Mouse (Mus musculus) midbrain, embryonic 11.5 days (tissue): Measurements from ENCODE around the gene Bmp6. TPM values are rescaled to one million over a fixed set of nuclear protein-coding genes. Genes with fewer than 3 reads are reported as not detected.

Experiments
- ATAC-seq: fragments of 200-750 bp; cut with Nextera tagmentation; 2 replicates; pipeline ENCODE4 v1.8.0; 2017; ENCODE audit warnings: moderate TSS enrichment, moderate library complexity; ENCODE audit not compliant: low FRiP score
- DNase-seq: peaks from one replicate; pipeline ENCODE4 v3.0.0; 2015; ENCODE audit warnings: low spot score; ENCODE audit errors: missing footprints
- H3K27ac ChIP-seq: fragments of 300-500 bp; sonication (generic); 2 replicates; pipeline ENCODE4 v1.5.1; 2014; ENCODE audit warnings: low read depth, low read length
- H3K27me3 ChIP-seq: fragments of 300-500 bp; sonication (generic); 2 replicates; pipeline ENCODE4 v1.6.1; 2014; ENCODE audit warnings: mild to moderate bottlenecking, low read length, moderate library complexity, mixed read lengths; ENCODE audit not compliant: control insufficient read depth, insufficient read depth
- H3K36me3 ChIP-seq: fragments of 300-500 bp; sonication (generic); 2 replicates; pipeline ENCODE4 v1.6.1; 2014; ENCODE audit warnings: mild to moderate bottlenecking, low read length, moderate library complexity, mixed read lengths; ENCODE audit not compliant: control insufficient read depth, insufficient read depth
- H3K4me1 ChIP-seq: fragments of 300-500 bp; sonication (generic); 2 replicates; pipeline ENCODE4 v1.6.1; 2014; ENCODE audit warnings: low read length; ENCODE audit not compliant: control insufficient read depth, insufficient read depth
- H3K4me2 ChIP-seq: fragments of 300-500 bp; sonication (generic); 2 replicates; pipeline ENCODE4 v1.6.1; 2014; ENCODE audit warnings: mild to moderate bottlenecking, moderate library complexity
- H3K4me3 ChIP-seq: fragments of 300-500 bp; sonication (generic); 2 replicates; pipeline ENCODE4 v1.5.1; 2014; ENCODE audit warnings: low read depth, low read length
- H3K9ac ChIP-seq: fragments of 300-500 bp; sonication (generic); 2 replicates; pipeline ENCODE4 v1.6.1; 2014; ENCODE audit warnings: low read length
- H3K9me3 ChIP-seq: fragments of 300-500 bp; sonication (generic); 2 replicates; pipeline ENCODE4 v1.6.1; 2016; ENCODE audit warnings: low read length; ENCODE audit not compliant: control insufficient read depth
- WGBS: fragments of 180-500 bp; shearing (Covaris S2); extraction: QIAGEN DNeasy Blood & Tissue Kit; methylation state at CpG from one replicate; pipeline ENCODE4 v1.1.7; 2014; 5-methylcytosine and 5-hydroxymethylcytosine counted together
- polyA plus RNA-seq: library from polyadenylated mRNA; unstranded; fragments of >200 nt; fragmentation: Nextera tagmentation; extraction: Ambion mirVana; gene quantifications from 2 replicates; pipeline ENCODE4 v1.2.1, GENCODE M21; 2014

Bmp6 gene
- polyA plus RNA-seq, 1 experiment from 2014 or later: 3.0 TPM

DNA sequence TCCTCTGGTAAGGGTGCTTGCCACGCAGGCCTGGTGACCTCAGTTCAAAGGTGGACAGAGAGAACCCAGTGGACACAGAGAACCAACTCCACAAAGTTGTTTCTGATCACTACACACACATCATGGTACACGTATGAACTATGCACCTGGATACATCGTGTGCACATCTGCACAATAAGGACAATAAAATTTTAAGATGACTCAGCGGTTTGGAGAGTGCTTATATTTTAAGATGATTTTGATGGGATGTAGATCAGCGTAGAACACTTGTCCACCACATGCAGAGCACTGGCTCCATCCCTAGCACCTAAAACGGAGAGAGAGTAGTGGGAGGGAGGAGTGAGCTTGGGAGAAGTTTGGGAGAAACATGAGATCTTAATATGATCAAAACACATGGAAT lies 128.6 kb downstream of the Bmp6 start:
- H3K27me3 ChIP-seq: no peaks in the 10 kb centered on the region
- 91% methylated on average over 6 of the region's 6 CpGs for WGBS
- peaks cover 3% of the 10 kb centered on the region; the same call in 1 of the 2 replicates for H3K4me1 ChIP-seq
- no peak overlapping the region for H3K4me2 ChIP-seq
- no peak for ATAC-seq
- no peak overlapping the region for H3K9ac ChIP-seq
- no peak for DNase-seq
- no peaks in the 10 kb centered on the region for H3K36me3 ChIP-seq
- H3K9me3 ChIP-seq: no peaks in the 10 kb centered on the region
- H3K27ac ChIP-seq: no peak overlapping the region
- H3K4me3 ChIP-seq: no peak overlapping the region

DNA sequence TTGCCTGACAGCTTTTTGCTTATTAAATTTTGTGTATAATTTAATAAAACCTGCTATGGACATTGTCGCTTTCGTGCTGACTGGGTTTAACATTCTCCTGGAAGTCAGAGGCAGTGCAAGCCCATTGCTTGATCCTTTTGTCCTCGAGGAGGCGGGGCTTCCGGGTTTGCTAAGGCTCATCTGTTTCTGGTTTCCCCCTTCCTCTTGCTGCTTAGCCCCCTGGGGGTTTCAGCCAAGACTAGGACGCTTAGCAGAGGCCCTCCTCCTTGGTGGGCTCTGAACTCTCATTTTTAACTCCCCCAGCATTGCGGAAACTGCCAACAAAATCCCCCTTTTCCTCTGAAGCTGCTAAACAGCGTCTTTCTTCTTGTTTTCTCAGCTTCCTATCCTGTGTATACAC lies 132.0 kb downstream of the Bmp6 start:
- Histone ChIP-seq H3K4me3 (no peak overlapping the region), H3K9ac (no peak overlapping the region), H3K4me1 (peaks cover 3% of the 10 kb centered on the region; the same call in 1 of the 2 replicates), H3K36me3 (no peaks in the 10 kb centered on the region), H3K9me3 (no peaks in the 10 kb centered on the region), H3K27me3 (no peaks in the 10 kb centered on the region), H3K27ac (no peak overlapping the region), H3K4me2 (no peak overlapping the region)
- DNase-seq (peak; percentile 86), ATAC-seq (no peak)
- WGBS: 26% methylated on average over 8 of the region's 8 CpGs

DNA sequence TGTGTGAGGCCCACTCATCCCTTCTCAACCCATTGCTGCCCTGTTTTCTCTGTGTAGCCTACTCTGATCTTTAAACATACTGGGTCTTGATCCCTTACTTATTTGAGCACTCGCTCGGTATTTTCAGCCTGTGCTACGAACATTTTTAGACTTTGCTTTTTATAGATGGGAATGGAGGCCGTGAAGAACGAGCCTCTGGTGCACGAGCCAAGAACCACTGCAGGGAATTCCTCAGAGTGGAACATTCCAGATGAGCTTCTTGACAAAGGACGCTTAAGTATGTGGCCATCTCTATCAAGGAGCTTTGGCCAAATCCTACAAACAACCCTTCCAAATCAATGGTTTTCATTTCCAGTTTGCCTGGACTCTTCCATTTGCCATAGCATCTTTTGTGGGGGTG lies 136.1 kb downstream of the Bmp6 start:
- Histone ChIP-seq H3K27ac (no peak overlapping the region), H3K9me3 (no peaks in the 10 kb centered on the region), H3K27me3 (no peaks in the 10 kb centered on the region), H3K4me1 (peaks cover 3% of the 10 kb centered on the region; the same call in 1 of the 2 replicates), H3K36me3 (no peaks in the 10 kb centered on the region), H3K4me2 (no peak overlapping the region), H3K9ac (no peak overlapping the region), H3K4me3 (no peak overlapping the region)
- 93% methylated on average over 7 of the region's 7 CpGs for WGBS
- no peak for DNase-seq
- ATAC-seq: no peak

DNA sequence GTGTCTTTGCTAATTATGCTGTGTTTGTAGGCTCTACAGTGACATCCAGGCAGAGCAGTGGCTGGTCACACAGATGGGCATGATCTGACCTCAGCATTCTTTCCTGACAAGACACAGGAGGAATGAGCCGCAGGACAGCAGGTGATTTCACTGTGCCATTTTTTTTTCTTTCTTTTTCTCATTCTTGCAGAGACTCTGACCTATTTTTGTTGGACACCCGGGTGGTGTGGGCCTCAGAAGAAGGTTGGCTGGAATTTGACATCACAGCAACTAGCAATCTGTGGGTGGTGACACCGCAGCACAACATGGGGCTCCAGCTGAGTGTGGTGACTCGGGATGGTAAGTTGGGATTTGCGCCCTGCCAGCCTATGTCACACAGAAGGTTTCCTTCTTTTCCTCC lies 139.8 kb downstream of the Bmp6 start:
- 84% methylated on average over 5 of the region's 5 CpGs for WGBS
- no peak for ATAC-seq
- H3K36me3 ChIP-seq: no peaks in the 10 kb centered on the region

DNA sequence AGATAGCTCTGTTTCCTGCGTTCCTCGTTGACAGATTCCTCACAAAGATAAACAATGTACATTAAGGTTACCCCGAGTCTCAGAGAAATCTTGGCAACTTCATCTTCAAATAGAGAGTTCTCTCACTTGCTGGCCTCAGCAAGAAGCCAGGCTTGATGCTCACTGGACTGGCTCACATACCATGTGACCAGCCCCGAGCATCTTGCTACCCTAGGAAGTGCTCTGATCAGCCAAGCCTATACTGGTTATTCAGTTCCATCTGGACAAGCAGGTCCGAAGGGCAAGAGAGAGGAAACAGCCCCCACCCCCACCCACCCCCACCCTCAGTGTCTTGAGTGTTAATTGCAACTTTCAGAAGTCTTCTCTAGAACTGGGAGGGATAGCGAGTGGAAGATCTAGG lies 141.9 kb downstream of the Bmp6 start:
- Histone ChIP-seq H3K27ac (no peak overlapping the region), H3K4me3 (no peak overlapping the region), H3K27me3 (no peaks in the 10 kb centered on the region), H3K4me1 (no peaks in the 10 kb centered on the region), H3K36me3 (no peaks in the 10 kb centered on the region), H3K9me3 (no peaks in the 10 kb centered on the region), H3K9ac (no peak overlapping the region), H3K4me2 (no peak overlapping the region)
- 87% methylated on average over 6 of the region's 6 CpGs for WGBS
- no peak for ATAC-seq
- no peak for DNase-seq

More for the DNA sequence above, 139.8 kb downstream of the Bmp6 start:
- H3K4me1 ChIP-seq: no peaks in the 10 kb centered on the region
- H3K9ac ChIP-seq: no peak overlapping the region
- no peak overlapping the region for H3K4me2 ChIP-seq
- no peak overlapping the region for H3K27ac ChIP-seq
- no peak for DNase-seq
- H3K4me3 ChIP-seq: no peak overlapping the region
- no peaks in the 10 kb centered on the region for H3K27me3 ChIP-seq
- no peaks in the 10 kb centered on the region for H3K9me3 ChIP-seq

DNA sequence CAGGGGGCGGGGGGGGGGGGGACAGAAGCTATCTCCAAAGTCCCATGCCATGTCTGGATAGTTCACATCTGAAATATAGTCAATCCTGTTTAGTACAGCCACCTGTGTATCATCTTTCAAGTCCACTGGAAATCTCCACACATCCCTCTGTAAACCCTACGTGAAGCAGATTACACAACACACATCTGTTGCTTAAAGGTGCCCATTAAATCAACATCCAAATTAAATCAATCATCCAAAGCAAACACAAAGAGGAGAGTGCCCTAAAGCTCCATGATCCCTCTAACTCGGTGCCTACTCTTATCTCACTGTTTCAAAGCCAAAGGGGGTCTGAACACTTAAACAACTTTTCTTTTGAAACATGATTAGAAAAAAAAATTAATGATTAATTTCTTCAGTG lies 151.8 kb downstream of the Bmp6 start:
- H3K4me2 ChIP-seq: no peak overlapping the region
- no peaks in the 10 kb centered on the region for H3K9me3 ChIP-seq
- no peaks in the 10 kb centered on the region for H3K4me1 ChIP-seq
- no peak for ATAC-seq
- H3K4me3 ChIP-seq: no peak overlapping the region
- DNase-seq: no peak
- H3K27ac ChIP-seq: no peak overlapping the region
- peaks cover 2% of the 10 kb centered on the region; the same call in 1 of the 2 replicates for H3K36me3 ChIP-seq
- H3K27me3 ChIP-seq: no peaks in the 10 kb centered on the region
- no peak overlapping the region for H3K9ac ChIP-seq
- 68% methylated on average over 3 of the region's 3 CpGs for WGBS

DNA sequence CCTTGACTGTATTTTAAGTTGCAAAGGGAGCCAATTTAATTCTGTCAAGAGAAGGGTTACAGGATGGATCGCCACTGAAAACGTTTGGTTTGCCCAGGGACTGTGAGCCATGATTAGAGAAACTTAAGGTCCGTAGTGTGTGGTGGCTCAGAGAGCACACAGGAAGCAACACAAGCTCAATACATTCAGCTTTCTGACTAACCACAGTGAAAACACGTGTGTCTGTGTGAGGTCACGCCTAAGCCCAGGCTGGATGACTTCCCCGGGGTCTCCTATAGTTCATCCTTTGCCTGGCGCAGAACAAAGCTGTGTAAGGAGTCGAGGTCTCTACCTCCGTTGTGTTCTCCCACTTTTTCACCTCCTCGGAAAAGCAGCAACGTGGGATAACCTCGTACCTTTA lies 156.4 kb downstream of the Bmp6 start:
- WGBS: 91% methylated on average over 12 of the region's 12 CpGs
- DNase-seq: no peak
- no peak overlapping the region for H3K27ac ChIP-seq
- H3K9ac ChIP-seq: no peak overlapping the region
- no peaks in the 10 kb centered on the region for H3K4me1 ChIP-seq
- no peaks in the 10 kb centered on the region for H3K9me3 ChIP-seq
- ATAC-seq: no peak
- H3K27me3 ChIP-seq: no peaks in the 10 kb centered on the region
- no peak overlapping the region for H3K4me2 ChIP-seq
- H3K36me3 ChIP-seq: peaks cover 9% of the 10 kb centered on the region
- no peak overlapping the region for H3K4me3 ChIP-seq

DNA sequence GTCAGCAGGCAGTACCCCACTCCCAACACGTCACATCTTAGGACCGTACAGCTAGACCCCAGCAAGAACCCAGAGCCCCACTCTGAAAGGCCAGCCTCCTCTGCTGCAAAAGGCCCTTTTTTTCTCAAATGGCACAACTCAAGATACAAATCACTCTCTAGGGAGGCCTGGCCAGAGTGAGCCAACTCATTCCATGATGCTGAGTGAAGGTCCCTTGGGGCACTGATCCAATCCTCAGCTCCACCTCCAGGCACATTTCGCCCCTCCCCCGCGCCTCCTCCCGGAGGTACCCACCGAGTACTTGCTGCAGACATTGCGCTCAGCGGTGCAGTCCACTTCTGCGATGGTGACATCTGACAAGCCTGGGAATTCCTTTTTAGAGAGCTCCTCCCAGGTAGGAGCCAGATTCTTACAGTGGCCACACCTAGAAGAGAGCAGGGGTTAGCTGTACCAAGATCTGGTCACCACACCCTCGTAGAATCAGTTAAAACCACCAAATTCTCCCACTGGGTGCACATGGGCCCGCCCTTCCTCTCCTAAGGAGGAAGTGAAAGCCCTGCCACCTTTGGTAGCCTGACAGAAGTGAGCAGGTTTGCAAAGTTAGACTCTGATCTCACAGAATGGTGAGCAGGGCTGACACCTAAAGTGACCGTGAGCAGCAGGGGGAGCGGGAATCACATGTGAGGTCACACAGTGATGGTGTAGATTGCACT lies 158.4 kb downstream of the Bmp6 start:
- no peak overlapping the region for H3K4me2 ChIP-seq
- H3K9ac ChIP-seq: no peak overlapping the region
- H3K27me3 ChIP-seq: no peaks in the 10 kb centered on the region
- no peak for ATAC-seq
- no peak for DNase-seq
- WGBS: 92% methylated on average over 14 of the region's 14 CpGs
- no peak overlapping the region for H3K4me3 ChIP-seq
- H3K27ac ChIP-seq: no peak overlapping the region
- no peaks in the 10 kb centered on the region for H3K4me1 ChIP-seq
- H3K9me3 ChIP-seq: no peaks in the 10 kb centered on the region
- H3K36me3 ChIP-seq: peaks cover 12% of the 10 kb centered on the region

DNA sequence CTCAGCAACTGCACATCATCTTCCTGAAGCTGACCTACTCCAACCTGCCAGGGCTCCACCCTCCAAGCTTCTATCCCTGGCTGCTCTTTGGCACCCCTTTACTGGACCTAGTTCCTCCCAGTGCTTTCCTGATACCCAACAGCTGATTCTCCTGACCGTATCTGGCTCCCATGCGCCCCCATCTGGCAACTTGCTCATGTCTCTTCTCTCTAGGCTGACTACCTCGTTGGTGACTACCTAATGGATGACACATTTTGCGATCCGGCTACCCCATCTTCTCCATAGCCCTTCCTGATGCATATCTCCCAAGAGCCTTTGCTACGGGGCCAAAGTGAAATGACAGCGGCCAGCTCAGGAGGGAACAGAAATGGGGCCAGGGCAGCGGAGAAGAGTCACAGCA lies 161.4 kb downstream of the Bmp6 start:
- no peaks in the 10 kb centered on the region for H3K9me3 ChIP-seq
- ATAC-seq (no peak; the same call in 1 of the 2 replicates), DNase-seq (peak; percentile 84)
- 89% methylated on average over 8 of the region's 8 CpGs for WGBS
- H3K4me2 ChIP-seq: no peak overlapping the region
- no peak overlapping the region for H3K9ac ChIP-seq
- 0 out of 2 replicates have a peak, but pooled peaks cover 3% of the 10 kb centered on the region for H3K4me1 ChIP-seq
- H3K4me3 ChIP-seq: no peak overlapping the region
- no peak overlapping the region for H3K27ac ChIP-seq
- H3K27me3 ChIP-seq: no peaks in the 10 kb centered on the region
- H3K36me3 ChIP-seq: peaks cover 10% of the 10 kb centered on the region
